Mouse (Mus musculus) kidney, embryonic 14.5 days (tissue): Measurements from ENCODE around the gene Pdlim1. TPM values are rescaled to one million over a fixed set of nuclear protein-coding genes. Genes with fewer than 3 reads are reported as not detected.

ENCODE experiments used
- ATAC-seq: fragments of 200-750 bp; cut with Nextera tagmentation; 2 replicates; pipeline ENCODE4 v1.8.0; 2017; ENCODE audit warnings: moderate number of reproducible peaks, mild to moderate bottlenecking, moderate TSS enrichment, moderate library complexity; ENCODE audit not compliant: low FRiP score, low TSS enrichment
- H3K27ac ChIP-seq: fragments of 300-500 bp; sonication (generic); 2 replicates; pipeline ENCODE4 v1.5.1; 2014; ENCODE audit warnings: low read depth, mild to moderate bottlenecking, low read length, moderate library complexity, mixed read lengths
- H3K27me3 ChIP-seq: fragments of 300-500 bp; sonication (generic); 2 replicates; pipeline ENCODE4 v1.6.1; 2014; ENCODE audit warnings: mild to moderate bottlenecking, low read length; ENCODE audit not compliant: control insufficient read depth, insufficient read depth
- H3K36me3 ChIP-seq: fragments of 300-500 bp; sonication (generic); 2 replicates; pipeline ENCODE4 v1.6.1; 2014; ENCODE audit warnings: low read length, mixed read lengths; ENCODE audit not compliant: control insufficient read depth, insufficient read depth
- H3K4me1 ChIP-seq: fragments of 300-500 bp; sonication (generic); 2 replicates; pipeline ENCODE4 v1.6.1; 2014; ENCODE audit warnings: low read length, mixed read lengths; ENCODE audit not compliant: control insufficient read depth, insufficient read depth
- H3K4me2 ChIP-seq: fragments of 300-500 bp; sonication (generic); replicated peaks from 2 replicates; pipeline ENCODE4 v1.6.1; 2014; ENCODE audit warnings: low read depth, mild to moderate bottlenecking, low read length
- H3K4me3 ChIP-seq: fragments of 300-500 bp; sonication (generic); 2 replicates; pipeline ENCODE4 v1.5.1; 2014; ENCODE audit warnings: mild to moderate bottlenecking, low read length
- H3K9ac ChIP-seq: fragments of 300-500 bp; sonication (generic); 2 replicates; pipeline ENCODE4 v1.6.1; 2014; ENCODE audit warnings: low read depth, mild to moderate bottlenecking, low read length, moderate library complexity
- H3K9me3 ChIP-seq: fragments of 300-500 bp; sonication (generic); 2 replicates; pipeline ENCODE4 v1.6.1; 2016; ENCODE audit warnings: low read length; ENCODE audit not compliant: control insufficient read depth
- WGBS: fragments of 180-500 bp; shearing (Covaris S2); extraction: QIAGEN DNeasy Blood & Tissue Kit; methylation state at CpG from one replicate; pipeline ENCODE4 v1.1.7; 2014; 5-methylcytosine and 5-hydroxymethylcytosine counted together
- polyA plus RNA-seq: library from polyadenylated mRNA; unstranded; fragments of >200 nt; fragmentation: Nextera tagmentation; extraction: Ambion mirVana; gene quantifications from 2 replicates; pipeline ENCODE4 v1.2.1, GENCODE M21; 2014

Gene Pdlim1
- polyA plus RNA-seq: 28.6 and 30.8 TPM in 2 replicates

- peak; percentile 84 for ATAC-seq
- Histone ChIP-seq H3K9me3 (no peaks in the 10 kb centered on the region), H3K4me3 (peak within 1 kb of the TSS; percentile 65), H3K36me3 (no peaks in the 10 kb centered on the region), H3K4me2 (peak within 1 kb of the TSS; percentile 98), H3K4me1 (peaks cover 4% of the 10 kb centered on the region; the same call in 1 of the 2 replicates), H3K27me3 (peaks cover 17% of the 10 kb centered on the region), H3K27ac (no peak within 1 kb of the TSS), H3K9ac (peak within 1 kb of the TSS; percentile 57)
- WGBS: under 1% methylated on average over 50 of the region's 54 CpGs
Measured at GRCm38 (mm10) chr19:40271308-40271892, at the start of gene Pdlim1. Gene Pdlim1 (minus strand): TSS chr19:40271842.

- Histone ChIP-seq H3K9me3 (no peaks in the 10 kb centered on the region), H3K4me1 (no peaks in the 10 kb centered on the region; the same call in 1 of the 2 replicates), H3K9ac (no peak overlapping the region), H3K4me3 (no peak overlapping the region), H3K27ac (no peak overlapping the region), H3K4me2 (no peak overlapping the region), H3K27me3 (no peaks in the 10 kb centered on the region), H3K36me3 (no peaks in the 10 kb centered on the region)
- no peak for ATAC-seq
- WGBS: 86% methylated on average over 3 of the region's 3 CpGs
Measured at GRCm38 (mm10) chr19:40319199-40319598, 47.6 kb upstream of the Pdlim1 start.

- Histone ChIP-seq H3K4me2 (no peak overlapping the region), H3K4me3 (no peak overlapping the region), H3K9me3 (no peaks in the 10 kb centered on the region), H3K36me3 (no peaks in the 10 kb centered on the region), H3K27ac (no peak overlapping the region), H3K9ac (no peak overlapping the region), H3K27me3 (no peaks in the 10 kb centered on the region), H3K4me1 (no peaks in the 10 kb centered on the region; the same call in 1 of the 2 replicates)
- ATAC-seq: 0 out of 2 replicates have a peak, but pooled peaks have one; percentile 35
- WGBS: 25% methylated on average over 6 of the region's 6 CpGs
Measured at GRCm38 (mm10) chr19:40318511-40318910, 46.9 kb upstream of the Pdlim1 start.

GRCm38 (mm10) chr19:40317001-40317400 is 45.4 kb upstream of the Pdlim1 start:
- ATAC-seq: no peak
- H3K4me2 ChIP-seq: no peak overlapping the region
- no peaks in the 10 kb centered on the region; the same call in 1 of the 2 replicates for H3K4me1 ChIP-seq
- H3K9ac ChIP-seq: no peak overlapping the region
- no peaks in the 10 kb centered on the region for H3K36me3 ChIP-seq
- H3K4me3 ChIP-seq: no peak overlapping the region
- no peaks in the 10 kb centered on the region for H3K9me3 ChIP-seq
- no peak overlapping the region for H3K27ac ChIP-seq
- H3K27me3 ChIP-seq: no peaks in the 10 kb centered on the region
- 77% methylated on average over 4 of the region's 4 CpGs for WGBS

GRCm38 (mm10) chr19:40314252-40314651 is 42.6 kb upstream of the Pdlim1 start:
- no peak overlapping the region for H3K4me2 ChIP-seq
- no peaks in the 10 kb centered on the region; the same call in 1 of the 2 replicates for H3K4me1 ChIP-seq
- no peaks in the 10 kb centered on the region for H3K27me3 ChIP-seq
- no peaks in the 10 kb centered on the region for H3K9me3 ChIP-seq
- 91% methylated on average over 11 of the region's 11 CpGs for WGBS
- no peak overlapping the region for H3K4me3 ChIP-seq
- no peak overlapping the region for H3K9ac ChIP-seq
- H3K36me3 ChIP-seq: no peaks in the 10 kb centered on the region; the same call in 1 of the 2 replicates
- ATAC-seq: no peak
- H3K27ac ChIP-seq: no peak overlapping the region

- H3K9me3 ChIP-seq: no peaks in the 10 kb centered on the region
- H3K4me2 ChIP-seq: no peak overlapping the region
- H3K27me3 ChIP-seq: no peaks in the 10 kb centered on the region
- no peak overlapping the region for H3K4me3 ChIP-seq
- no peak overlapping the region for H3K27ac ChIP-seq
- no peaks in the 10 kb centered on the region; the same call in 1 of the 2 replicates for H3K36me3 ChIP-seq
- 98% methylated on average over 8 of the region's 8 CpGs for WGBS
- no peaks in the 10 kb centered on the region for H3K4me1 ChIP-seq
- ATAC-seq: no peak
- H3K9ac ChIP-seq: no peak overlapping the region
Measured at GRCm38 (mm10) chr19:40311631-40312030, 40.0 kb upstream of the Pdlim1 start.

GRCm38 (mm10) chr19:40310410-40311130 is 38.9 kb upstream of the Pdlim1 start:
- Histone ChIP-seq H3K4me3 (no peak overlapping the region), H3K36me3 (no peaks in the 10 kb centered on the region; the same call in 1 of the 2 replicates), H3K4me2 (no peak overlapping the region), H3K9ac (no peak overlapping the region), H3K4me1 (no peaks in the 10 kb centered on the region), H3K27ac (no peak overlapping the region), H3K9me3 (no peaks in the 10 kb centered on the region), H3K27me3 (no peaks in the 10 kb centered on the region)
- 84% methylated on average over 15 of the region's 15 CpGs for WGBS
- no peak for ATAC-seq

- no peak overlapping the region for H3K27ac ChIP-seq
- no peak overlapping the region for H3K9ac ChIP-seq
- WGBS: 89% methylated on average over 12 of the region's 12 CpGs
- H3K4me1 ChIP-seq: no peaks in the 10 kb centered on the region
- no peaks in the 10 kb centered on the region for H3K27me3 ChIP-seq
- H3K36me3 ChIP-seq: no peaks in the 10 kb centered on the region; the same call in 1 of the 2 replicates
- no peak for ATAC-seq
- no peak overlapping the region for H3K4me3 ChIP-seq
- no peaks in the 10 kb centered on the region for H3K9me3 ChIP-seq
- H3K4me2 ChIP-seq: no peak overlapping the region
Measured at GRCm38 (mm10) chr19:40309911-40310310, 38.3 kb upstream of the Pdlim1 start.

- WGBS: 75% methylated on average over 7 of the region's 7 CpGs
- no peak for ATAC-seq
Measured at GRCm38 (mm10) chr19:40307550-40307949, 35.9 kb upstream of the Pdlim1 start.

More at GRCm38 (mm10) chr19:40307550-40307949, 35.9 kb upstream of the Pdlim1 start:
- H3K4me1 ChIP-seq: no peaks in the 10 kb centered on the region
- H3K27ac ChIP-seq: no peak overlapping the region
- H3K36me3 ChIP-seq: no peaks in the 10 kb centered on the region; the same call in 1 of the 2 replicates
- H3K4me3 ChIP-seq: no peak overlapping the region
- no peaks in the 10 kb centered on the region for H3K9me3 ChIP-seq
- no peaks in the 10 kb centered on the region for H3K27me3 ChIP-seq
- H3K4me2 ChIP-seq: no peak overlapping the region
- H3K9ac ChIP-seq: no peak overlapping the region
